Mouse (Mus musculus): ENCODE results near the gene Dock4.

DNA sequence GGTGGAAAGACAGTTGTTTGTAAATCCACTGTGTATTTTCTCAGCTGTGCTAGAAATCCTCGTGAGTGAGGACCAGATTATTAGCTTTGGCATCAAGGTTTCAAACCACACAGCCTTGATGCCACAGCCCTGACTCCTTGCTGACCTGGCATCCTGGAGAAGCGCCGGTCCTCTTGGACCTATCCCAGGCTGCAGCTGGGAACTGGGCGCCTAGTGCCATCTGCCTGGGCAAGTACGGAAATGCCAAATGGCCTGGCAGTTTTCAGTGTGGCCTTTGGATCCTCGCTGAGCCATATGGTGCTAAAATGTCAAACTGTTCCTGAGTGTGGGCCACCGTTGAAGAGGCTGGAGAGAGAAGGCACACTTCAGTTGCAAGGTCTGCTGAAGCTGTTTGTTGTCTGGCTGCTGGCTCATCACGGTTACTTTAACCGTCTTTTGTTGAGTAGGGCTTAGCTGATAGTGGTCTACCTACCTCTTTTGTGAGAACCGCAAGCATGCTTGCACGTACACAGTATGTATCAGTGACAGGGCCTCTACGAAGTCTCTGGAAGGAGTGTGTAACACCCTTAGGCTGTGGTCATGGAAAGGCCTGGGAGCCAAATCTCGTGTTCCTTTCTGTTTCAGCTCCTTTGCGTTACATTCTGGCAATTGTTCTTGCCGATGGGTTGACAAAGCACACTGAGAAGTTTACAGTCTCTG is 53.3 kb downstream of the Dock4 start:
- TF ChIP-seq CTCF (IDR thresholded peaks at IDR 0.05; ENCODE audit: control insufficient read depth, insufficient read depth, low read length): no peak
- TF ChIP-seq POLR2A (IDR thresholded peaks at IDR 0.05; ENCODE audit: borderline replicate concordance, control insufficient read depth, low read depth, low read length): no peak

Data from bone marrow, adult 2 months (tissue).